Mouse (Mus musculus) layer of hippocampus, adult 18-20 months (tissue): ENCODE data around the gene Hist2h2be. TPM values are rescaled to one million over a fixed set of nuclear protein-coding genes. Genes with fewer than 3 reads are reported as not detected.
"Not testable (repeated sequence)": the region's sequence is repeated elsewhere in the genome, so short reads cannot be mapped to it uniquely, and the experiment has no call there.

Source experiments
- DNase-seq, 2 experiments: peaks; one replicate each; pipeline ENCODE4 v3.0.0; 2022; ENCODE audit warnings: low spot score in 2 of 2
- long read RNA-seq: library from polyadenylated mRNA; stranded (forward); transcript quantifications from one replicate; pipeline ENCODE4 v2.0.0, GENCODE M21; 2021
- total RNA-seq, 2 experiments: library from RNA; stranded (reverse); gene quantifications; 2 replicates each; pipeline ENCODE4 v1.2.3; 2021

Gene Hist2h2be
- 1 to 10 TPM; 8.3 to 9.0 TPM for total RNA-seq
- long read RNA-seq, transcript Hist2h2be-201 (1 exons, 2,620 nt): major isoform, 9 of 9 reads
- long read RNA-seq, partial matches to known transcripts: 0 of 9 reads
- long read RNA-seq, other reads (novel, unspliced or antisense): 0 of 9 reads

DNA sequence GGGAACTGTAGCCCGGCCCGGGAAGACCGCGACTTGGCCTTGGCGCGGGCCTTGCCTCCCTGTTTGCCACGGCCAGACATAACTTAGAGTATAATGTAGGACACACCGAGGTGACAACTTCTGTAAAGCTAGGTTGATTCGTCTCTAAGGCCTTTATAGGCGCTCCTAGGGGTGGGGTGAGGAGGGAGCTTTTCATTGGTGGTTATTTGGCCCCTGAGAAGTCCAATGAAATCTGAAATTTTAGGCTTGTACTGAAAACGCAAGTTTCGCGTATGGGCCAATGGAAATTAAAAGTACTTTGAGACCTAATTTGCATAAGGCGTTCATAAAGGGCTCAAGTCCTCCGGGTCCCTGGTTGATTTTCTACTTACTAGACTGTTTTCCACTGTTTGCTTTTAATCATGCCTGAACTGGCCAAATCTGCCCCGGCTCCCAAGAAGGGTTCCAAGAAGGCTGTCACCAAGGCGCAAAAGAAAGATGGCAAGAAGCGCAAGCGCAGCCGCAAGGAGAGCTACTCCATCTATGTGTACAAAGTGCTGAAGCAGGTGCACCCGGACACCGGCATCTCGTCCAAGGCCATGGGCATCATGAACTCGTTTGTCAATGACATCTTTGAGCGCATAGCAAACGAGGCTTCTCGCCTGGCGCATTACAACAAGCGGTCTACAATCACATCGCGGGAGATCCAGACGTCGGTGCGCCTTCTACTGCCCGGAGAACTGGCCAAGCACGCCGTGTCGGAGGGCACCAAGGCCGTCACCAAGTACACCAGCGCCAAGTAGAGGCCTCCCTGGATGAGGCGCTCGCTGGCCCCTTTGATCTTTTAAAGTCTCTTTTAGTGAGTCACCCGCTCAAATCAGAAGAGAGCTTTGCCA is at the start of gene Hist2h2be, which contains the start of gene Hist2h2ac:
Hist2h2be (plus strand) TSS at position 355 of the 875 bp plus-strand sequence.
Hist2h2ac (minus strand) TSS at position 116 of the 875 bp plus-strand sequence.
- peak; percentile 89 to 94 for DNase-seq

DNA sequence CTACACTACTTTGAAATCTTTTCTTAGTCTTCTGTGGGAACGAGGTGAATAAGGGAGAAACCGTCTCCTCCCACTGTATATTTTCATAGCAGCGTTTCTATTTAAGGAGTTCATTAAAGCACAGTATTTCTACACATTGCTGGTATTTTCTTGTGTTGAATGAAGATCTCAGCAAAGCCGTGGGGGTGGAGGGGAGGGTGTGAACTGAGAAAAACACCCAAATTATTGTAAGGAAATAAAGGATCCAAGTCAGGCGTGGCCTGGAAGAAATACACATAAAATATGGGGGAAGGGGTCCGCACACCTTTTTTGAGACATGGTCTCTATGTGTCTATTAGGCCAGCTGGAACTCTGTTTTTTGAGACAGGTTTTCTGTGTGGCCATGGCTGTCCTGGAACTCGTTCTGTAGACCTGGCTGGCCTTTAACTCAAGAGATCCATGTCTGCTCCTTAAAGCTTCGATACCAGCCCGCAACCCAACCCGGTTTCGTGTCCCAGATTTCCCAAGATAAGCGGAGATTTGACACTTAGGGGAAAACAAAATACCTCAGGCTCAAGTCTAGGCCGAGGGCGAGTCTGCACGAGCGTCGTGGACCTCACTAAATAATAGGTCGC is 49.2 kb upstream of the Hist2h2be start:
- peak in 1 of 2 experiments; percentile 45 for DNase-seq

DNA sequence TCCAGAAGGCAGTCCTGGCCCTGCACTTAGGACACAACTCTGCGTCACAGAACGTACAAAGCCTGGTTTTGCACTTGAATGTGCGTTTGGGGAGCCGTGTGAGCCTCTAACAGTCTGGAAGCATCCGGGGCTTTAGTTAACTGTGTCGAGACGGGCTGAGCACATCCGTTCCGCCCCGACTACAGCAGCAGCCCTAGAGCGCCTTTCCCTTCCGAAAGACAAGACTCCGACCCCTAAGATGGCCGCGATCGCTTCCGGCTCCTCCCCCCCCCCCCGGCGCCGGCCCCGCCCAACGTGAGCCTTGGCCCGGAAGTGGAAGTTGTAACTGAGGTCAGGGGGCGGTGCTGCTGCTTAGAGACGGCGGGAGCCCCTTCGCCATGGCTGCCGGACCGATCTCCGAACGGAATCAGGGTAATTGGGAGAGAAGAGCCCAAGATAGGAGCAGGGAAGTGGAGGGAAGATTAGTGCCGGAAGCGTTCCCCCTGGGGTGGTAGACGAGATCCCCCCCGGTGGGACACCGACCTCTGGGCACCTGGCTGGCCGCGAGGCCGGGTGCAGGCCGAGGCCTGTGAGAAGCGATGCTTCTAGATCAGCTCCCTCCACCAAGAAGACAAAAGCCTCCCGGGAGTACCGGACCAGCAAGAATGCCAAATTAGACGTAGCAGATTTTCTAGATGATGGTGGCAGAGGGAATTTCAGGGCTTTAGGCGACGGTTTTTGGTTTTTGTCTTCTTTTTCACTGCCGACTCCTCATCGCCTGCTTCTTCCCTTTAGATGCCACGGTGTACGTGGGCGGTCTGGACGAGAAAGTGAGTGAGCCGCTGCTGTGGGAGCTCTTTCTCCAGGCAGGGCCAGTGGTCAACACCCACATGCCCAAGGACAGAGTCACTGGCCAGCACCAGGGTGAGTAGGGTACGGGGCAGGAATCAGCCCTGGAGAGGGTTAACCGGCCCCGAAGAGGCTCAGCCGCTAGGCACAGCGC is 48.4 kb upstream of the Hist2h2be start, which contains the start of gene Sf3b4:
Sf3b4 (plus strand) TSS at position 136 of the 982 bp plus-strand sequence.
- DNase-seq: peak; percentile 72 to 89

DNA sequence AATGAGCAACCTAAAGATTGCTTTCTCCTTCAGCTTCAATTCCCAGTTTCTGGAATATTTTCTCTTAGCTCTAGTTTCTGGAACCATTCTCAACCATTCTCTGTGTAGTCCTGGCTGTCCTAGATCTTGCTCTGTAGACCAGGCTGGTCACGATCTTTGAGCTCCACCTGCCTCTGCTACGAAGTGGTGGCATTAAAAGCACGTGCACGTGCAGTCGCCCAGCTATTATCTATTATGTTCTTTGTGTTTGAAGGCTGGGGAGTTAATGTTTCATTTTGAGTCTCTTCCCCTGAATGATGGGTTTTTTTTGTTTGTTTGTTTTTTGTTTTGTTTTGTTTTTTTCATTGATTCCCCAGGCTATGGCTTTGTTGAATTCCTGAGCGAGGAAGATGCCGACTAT is 47.7 kb upstream of the Hist2h2be start:
- DNase-seq: no peak

DNA sequence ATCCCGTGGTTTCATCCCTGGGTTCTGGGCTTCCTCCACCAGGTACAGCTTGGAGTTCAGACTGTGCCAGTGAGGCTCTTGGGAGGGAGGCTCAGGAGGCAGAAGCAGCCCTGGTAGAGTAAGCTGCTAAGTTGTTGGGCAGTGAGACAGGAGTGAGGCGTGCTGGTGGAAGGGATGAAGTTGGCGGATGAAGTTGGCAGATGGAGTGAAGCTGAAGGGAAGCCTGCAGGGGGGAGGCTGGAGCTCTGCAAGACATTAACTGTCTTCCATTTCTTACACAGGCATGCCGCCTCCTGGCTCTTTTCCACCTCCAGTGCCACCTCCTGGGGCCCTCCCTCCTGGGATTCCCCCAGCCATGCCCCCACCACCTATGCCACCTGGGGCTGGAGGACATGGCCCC is 46.9 kb upstream of the Hist2h2be start:
- not testable (repeated sequence) for DNase-seq

DNA sequence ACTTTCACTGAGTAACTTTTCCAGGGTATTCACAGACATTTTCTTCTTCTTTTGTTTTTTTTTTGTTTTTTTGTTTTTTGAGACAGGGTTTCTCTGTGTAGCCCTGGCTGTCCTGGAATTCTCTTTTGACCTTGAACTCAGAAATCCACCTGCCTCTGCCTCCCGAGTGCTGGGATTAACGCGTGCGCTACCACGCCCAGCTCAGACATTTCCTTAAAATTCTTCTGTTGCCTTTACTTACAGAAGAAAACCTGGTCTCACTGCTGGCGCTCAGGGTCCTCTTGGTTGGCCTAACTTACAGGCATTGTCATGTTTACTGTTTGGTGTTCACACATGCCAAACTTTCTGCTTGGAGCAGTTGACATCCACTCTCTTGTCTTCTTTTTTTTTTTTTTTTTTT is 45.7 kb upstream of the Hist2h2be start:
- no peak for DNase-seq

DNA sequence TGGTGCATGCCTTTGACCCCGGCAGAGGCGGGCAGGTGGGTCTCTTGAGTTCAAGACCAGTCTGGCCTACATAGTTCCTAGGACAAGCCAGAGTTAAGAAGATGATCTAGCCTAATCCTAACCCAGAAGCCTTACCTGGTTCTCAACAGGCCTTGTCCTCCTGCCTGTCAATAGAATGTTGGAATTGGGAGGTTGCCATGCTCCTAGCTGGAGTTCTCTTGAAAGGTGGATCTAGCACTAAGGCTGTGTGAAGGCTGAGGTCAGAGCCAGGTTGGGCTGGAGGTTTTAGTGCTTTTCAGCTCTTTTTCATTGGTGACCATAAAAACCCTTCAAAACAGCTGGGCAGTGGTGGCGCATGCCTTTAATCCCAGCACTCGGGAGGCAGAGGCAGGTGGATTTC is 42.5 kb upstream of the Hist2h2be start:
- no peak for DNase-seq

DNA sequence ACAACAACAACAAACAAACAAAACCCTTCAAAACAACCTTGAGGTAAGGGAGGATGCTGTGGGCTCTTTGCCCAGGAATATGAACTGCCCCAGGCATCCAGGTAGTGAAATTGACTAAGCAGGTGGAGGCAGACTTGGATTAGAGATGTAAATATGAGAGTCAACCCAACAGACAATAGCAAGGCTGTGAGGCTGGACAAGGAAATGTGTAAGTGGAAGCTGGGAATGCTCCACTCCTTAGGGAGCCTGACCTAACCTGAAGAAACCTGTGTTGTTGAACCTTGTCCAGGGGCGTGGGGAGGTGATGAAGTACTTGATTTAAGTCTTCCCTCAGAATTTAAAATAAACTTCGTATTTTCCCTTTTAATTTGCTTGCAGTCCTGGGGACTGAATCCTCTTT is 42.0 kb upstream of the Hist2h2be start:
- no peak for DNase-seq

DNA sequence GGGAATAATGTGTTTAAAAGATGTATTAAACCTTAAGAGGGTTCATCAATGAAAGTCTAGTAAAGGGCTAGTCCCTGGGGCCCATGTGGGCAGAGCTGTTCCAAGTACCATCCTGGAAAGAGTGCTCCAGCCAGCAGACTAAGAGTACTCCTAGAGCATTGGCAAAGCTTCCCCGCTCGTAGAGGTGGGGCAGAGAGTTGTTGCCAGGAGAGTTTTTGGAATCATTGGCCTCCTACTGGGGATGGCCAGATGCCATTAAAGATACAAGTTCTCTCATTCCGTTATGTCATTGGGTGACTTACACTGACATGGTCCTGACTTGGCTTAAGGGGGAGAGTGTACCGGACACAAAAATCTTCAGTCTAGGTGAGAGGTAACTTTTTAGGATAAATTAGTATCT is 41.4 kb upstream of the Hist2h2be start:
- DNase-seq: no peak

DNA sequence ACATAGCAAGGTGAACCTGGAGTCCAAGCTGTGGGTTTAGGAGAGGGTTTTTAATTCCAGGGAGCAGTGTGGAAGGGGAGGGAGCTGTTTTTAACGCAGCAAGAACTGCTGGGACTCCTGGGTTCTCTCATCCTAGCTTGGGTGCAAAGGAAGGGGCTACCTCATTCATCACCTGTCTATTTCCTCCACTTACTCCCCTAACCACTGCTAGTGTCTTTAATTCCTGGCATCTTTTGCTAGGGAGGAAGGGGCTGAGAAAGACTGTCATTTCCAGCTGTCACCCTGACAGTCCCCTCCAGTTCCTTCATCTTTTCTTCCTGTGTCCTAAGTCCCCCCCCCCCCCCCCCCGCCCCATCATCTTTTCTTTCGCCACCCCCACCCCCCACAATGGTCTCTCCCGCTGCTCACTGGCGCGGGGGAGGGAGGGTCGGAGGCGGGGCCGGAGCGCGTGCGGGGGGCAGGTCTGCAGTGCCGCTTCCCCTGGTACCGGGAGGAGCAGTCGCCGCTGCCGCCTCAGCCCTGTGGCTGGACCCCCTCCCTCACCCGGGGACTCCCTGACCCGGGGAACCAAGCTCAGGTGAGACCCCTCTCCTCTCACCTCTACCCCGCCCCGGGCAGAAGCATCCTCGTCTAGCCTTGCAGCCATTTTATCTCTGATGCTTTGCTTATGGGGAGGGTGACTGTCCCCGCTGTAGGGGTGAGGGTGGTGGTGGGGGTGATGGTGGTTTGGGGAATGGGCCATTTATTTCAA is 40.0 kb upstream of the Hist2h2be start, which contains the start of gene Sv2a:
Sv2a (plus strand) TSS at position 425 of the 751 bp plus-strand sequence.
- peak; percentile 64 to 74 for DNase-seq

DNA sequence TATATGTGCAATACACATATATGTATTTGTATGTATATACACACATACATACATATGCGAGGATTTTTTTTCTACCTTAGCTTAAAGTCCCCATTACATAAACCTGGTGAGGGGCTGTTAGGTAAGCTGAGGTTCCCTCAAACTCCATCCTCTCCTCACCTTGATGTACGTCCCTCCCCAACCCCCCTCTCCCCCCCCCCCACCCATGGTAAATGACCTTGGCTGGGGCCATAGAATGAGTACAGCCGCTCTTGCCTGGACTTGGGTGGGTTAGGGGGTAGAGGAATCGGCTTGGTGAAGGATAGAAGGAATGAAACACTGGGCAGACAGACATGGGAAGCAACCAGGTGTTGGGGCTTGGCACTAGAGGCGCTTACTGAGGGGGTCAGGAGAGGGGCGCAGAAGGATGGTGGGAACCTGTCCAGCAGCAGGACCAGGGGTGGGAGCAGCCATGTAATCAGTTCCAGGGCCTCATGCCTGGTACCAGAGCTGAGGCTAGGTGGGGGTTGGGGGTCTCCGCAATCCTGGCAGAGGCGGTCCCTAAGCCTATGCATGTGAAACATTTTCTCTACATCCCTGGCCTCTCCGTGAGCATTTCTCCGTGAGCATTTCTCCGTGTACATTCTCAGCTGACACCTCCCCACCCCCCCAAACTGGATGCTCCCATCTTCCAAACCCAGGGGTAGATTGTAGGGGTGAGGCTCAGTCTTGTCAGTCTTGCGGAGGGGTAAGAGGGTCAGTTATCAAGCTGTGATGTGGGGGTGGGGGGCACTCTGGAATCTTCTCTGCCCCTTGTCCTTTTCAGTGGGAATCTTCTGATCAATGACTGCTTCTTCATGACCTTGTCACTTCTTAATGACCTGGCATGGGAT is 39.2 kb upstream of the Hist2h2be start:
- DNase-seq: no peak

DNA sequence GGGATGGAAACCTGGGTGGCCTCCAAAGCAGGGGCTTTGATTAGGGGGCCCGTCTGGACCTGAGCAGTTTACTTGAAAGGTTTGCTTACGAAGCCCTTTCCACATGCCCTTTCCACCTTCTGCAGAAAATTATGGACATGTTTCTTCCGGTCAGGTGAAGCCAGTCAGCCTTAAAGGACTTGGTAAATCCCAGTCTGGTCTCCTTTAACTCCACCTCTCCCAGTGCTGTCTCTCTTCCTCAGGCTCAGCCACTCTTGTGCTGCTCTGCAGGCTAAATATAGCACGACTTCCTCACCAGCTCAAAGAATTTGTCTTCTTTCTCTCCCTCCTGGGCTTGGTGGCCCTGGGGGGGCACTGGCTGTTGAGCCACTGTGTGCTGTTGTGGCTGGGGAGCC is 38.5 kb upstream of the Hist2h2be start:
- DNase-seq: no peak

DNA sequence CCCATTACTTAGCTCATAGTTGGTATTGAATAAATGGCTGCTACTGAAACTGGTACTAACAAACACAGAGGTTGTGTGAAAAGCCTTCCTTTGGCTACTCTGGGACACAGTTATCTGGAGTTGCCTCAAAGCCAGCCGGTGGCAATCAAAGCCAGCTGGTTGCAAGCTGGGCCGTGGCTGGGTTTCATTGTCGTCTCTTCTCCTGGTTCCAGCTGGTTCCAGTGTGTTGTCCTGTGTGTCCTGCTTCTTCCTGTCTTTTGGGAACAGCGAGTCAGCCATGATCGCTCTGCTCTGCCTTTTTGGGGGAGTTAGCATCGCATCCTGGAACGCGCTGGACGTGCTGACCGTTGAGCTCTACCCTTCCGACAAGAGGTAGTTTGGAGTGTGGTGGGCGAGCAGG is 27.9 kb upstream of the Hist2h2be start:
- no peak for DNase-seq

DNA sequence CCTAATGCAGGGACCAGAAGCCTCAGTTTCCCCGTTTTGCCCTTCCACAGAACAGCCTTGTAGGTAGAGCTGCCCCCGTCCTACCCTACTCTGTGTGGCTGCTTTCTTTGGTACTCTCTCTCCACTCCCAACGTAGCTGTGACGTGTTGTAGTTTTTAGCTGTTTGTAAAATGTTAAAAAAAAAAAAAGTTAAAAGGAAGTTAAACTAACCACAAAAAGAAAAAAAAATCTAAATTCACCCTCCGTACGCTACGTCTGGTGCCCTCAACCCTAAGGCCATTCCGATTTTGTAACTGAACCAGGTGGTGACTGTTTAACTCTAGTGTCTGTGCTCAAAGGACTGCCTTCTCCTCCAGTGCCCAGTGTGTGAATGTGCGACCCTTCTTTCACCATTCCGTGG is 26.0 kb upstream of the Hist2h2be start:
- DNase-seq: no peak

DNA sequence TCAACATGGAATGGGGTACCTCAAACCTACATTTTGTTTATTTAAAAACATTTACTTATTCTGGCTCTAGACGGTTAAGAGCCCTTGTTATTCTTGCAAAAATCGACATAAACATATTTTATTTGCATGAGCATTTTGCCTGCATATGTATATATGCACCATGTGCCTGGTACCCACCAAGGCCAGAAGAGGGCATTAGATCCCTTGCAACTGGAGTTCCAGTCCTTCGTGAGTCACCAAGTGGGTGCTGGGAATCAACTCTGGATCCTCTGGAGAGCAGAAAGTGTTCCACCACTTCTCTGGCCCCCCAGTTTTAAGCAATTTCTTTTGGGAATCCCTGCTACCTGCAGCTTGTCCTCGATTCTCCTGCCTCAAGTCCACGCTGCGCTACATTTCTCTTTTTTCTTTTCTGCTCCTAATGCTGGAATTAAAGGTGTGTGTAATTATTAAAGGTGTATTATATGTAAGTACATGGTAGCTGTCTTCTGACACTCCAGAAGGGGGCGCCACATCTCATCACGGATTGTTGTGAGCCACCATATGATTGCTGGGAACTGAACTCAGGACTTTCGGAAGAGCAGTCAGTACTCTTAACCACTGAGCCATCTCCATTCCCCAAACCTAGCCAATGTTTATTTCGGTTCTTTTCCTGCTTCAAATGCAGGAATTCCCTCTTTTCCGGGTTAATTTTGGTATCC is 25.2 kb upstream of the Hist2h2be start:
- DNase-seq: no peak

DNA sequence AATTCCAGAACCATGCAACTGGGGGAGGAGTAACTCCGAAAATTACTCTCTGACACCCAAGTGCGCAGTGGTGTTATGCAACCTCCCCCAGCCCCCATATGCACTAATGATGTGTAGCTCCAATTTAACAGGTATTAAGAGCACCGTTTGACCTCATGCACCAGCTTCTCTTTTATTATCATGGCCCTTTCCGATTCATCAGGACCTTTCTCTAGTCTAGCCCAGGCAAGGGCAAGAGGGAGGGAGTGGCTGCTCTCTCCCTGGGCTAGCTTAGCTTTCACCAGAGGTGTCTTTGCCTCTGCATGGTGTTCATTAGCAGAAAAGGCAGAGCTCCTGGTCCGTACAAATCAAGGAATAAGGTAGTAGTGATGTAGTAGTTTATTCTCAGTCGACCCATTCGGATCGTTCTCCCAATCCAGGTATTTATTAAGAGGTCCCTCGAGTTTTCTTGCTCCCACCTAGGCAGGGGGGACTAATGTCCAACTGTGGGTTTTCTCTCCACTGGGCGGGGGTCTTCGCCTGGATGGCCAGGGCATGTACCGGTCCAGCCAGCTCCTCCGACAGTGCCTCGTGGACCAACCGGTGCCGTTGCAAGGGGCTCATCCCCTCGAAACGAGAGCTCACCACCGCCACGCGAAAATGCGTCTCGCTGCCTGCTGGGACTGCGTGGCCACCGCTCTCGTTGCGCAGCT is 24.3 kb upstream of the Hist2h2be start:
- DNase-seq: peak in 1 of 2 experiments; percentile 51

DNA sequence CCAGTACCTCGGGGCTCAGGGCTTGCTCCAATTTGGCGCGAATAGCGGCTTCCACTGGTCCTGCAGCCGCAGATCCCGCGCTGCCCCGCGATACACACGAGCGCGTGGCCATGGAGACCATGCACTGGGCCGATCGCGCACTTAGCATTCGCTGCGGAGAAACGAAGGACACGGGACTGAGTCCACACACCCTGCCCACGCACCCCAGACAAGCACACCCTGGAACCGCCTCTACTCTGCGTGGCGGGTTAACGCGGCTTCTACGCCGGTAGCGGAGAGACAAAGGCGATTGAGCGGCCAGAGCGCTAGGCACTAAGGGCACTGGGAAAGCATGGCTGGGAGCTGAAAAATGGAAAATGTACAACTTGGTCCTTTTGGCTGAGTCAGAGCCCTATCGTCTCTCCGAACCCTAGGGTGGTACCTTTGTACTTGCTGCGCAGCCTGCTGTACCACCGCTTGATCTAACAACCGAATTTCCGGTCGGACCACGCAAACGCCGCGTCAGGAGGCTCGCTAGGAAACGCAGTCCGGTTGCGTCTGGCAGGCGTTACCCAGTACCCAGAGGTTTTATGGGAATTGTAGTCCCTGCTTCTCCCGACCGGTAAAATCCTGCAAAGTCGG is 23.7 kb upstream of the Hist2h2be start:
- DNase-seq: peak; percentile 92 to 96
